Mouse (Mus musculus) intestine, embryonic 14.5 days (tissue): Measurements from ENCODE around the gene Anxa6. TPM values are rescaled to one million over a fixed set of nuclear protein-coding genes. Genes with fewer than 3 reads are reported as not detected.

Experiments
- ATAC-seq: fragments of 200-750 bp; cut with Nextera tagmentation; replicated peaks from 2 replicates; pipeline ENCODE4 v1.8.0; 2017; ENCODE audit warnings: low read depth, moderate number of reproducible peaks, moderate TSS enrichment, moderate library complexity; ENCODE audit not compliant: low FRiP score, low TSS enrichment
- DNase-seq: peaks from one replicate; pipeline ENCODE4 v3.0.0-alpha.2; 2018; ENCODE audit warnings: low spot score
- H3K27ac ChIP-seq: fragments of 300-500 bp; sonication (generic); 2 replicates; pipeline ENCODE4 v1.5.1; 2014; ENCODE audit warnings: low read depth, mild to moderate bottlenecking, control low read depth
- H3K27me3 ChIP-seq: fragments of 300-500 bp; sonication (generic); replicated peaks from 2 replicates; pipeline ENCODE4 v1.6.1; 2014; ENCODE audit warnings: low read length, control low read depth; ENCODE audit not compliant: control insufficient read depth, insufficient read depth
- H3K36me3 ChIP-seq: fragments of 300-500 bp; sonication (generic); 2 replicates; pipeline ENCODE4 v1.6.1; 2014; ENCODE audit warnings: low read length, control low read depth; ENCODE audit not compliant: control insufficient read depth, insufficient read depth
- H3K4me1 ChIP-seq: fragments of 300-500 bp; sonication (generic); replicated peaks from 2 replicates; pipeline ENCODE4 v1.6.1; 2014; ENCODE audit warnings: low read length, control low read depth, mixed read lengths; ENCODE audit not compliant: control insufficient read depth, insufficient read depth
- H3K4me2 ChIP-seq: fragments of 300-500 bp; sonication (generic); 2 replicates; pipeline ENCODE4 v1.6.1; 2014; ENCODE audit warnings: low read length
- H3K4me3 ChIP-seq: fragments of 300-500 bp; sonication (generic); 2 replicates; pipeline ENCODE4 v1.5.1; 2014; ENCODE audit warnings: low read depth, low read length, control low read depth, mixed read lengths
- H3K9ac ChIP-seq: fragments of 300-500 bp; sonication (generic); 2 replicates; pipeline ENCODE4 v1.6.1; 2014; ENCODE audit warnings: mild to moderate bottlenecking, low read length
- H3K9me3 ChIP-seq: fragments of 300-500 bp; sonication (generic); 2 replicates; pipeline ENCODE4 v1.6.1; 2016; ENCODE audit warnings: low read length, control low read depth; ENCODE audit not compliant: control insufficient read depth
- WGBS: fragments of 180-500 bp; shearing (Covaris S2); extraction: QIAGEN DNeasy Blood & Tissue Kit; methylation state at CpG from one replicate; pipeline ENCODE4 v1.1.7; 2014; 5-methylcytosine and 5-hydroxymethylcytosine counted together
- polyA plus RNA-seq: library from polyadenylated mRNA; unstranded; fragments of >200 nt; fragmentation: Nextera tagmentation; extraction: Ambion mirVana; gene quantifications from 2 replicates; pipeline ENCODE4 v1.2.1, GENCODE M21; 2014

Anxa6 gene
- polyA plus RNA-seq, 1 experiment from 2014 or later = 327 TPM

DNA sequence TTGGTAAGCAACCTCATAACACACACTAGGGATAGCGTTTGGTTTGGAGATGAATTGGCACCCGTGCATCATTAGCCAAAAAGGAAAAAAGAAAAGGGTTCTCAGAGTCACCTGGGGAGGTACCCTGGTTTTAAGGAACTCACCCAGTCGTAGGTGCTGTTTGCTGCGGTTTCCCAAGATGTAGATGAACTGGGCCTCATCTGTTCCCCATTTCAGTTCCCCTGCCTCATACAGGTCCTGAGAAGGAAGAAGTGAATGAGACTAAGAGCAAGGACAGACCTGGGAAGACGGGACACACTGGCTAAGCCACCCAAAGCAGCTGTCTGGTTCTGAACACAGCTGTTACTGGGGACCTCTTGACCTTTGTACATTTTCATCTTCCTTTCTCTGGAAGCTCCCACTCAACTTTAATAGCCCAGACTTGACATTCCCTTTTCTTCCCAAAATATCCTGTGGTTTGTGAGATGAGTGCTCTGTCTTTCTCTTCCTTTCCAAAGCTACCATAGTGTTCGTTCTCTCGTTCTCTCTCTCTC lies 28.2 kb downstream of the Anxa6 start:
- 85% methylated on average over 7 of the region's 7 CpGs for WGBS
- Histone ChIP-seq H3K9ac (no peak overlapping the region), H3K36me3 (peaks cover 96% of the 10 kb centered on the region)

DNA sequence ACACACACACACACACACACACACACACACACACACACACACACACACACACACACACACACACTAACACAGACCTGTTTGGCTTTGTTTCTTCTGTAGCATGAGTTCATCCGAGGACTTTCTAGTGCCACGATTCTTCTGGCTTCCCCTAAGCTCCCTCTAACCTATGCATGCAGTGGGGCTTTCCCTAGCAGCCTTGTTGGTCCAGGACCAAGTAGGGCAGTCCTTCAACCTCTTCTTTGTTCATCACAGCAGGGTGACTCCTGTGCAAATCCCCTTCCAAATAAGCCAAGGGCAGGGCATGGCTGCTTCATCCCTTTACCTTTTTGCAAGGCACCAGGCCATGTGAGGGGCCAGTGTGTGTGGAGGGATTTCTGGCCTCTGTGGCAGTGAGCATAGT lies 34.5 kb downstream of the Anxa6 start:
- no peak overlapping the region for H3K4me3 ChIP-seq
- H3K4me1 ChIP-seq = no peaks in the 10 kb centered on the region
- peaks cover 90% of the 10 kb centered on the region for H3K36me3 ChIP-seq
- no peak overlapping the region for H3K4me2 ChIP-seq
- ATAC-seq (no peak), DNase-seq (no peak)
- H3K27ac ChIP-seq = no peak overlapping the region
- H3K9ac ChIP-seq = no peak overlapping the region
- H3K9me3 ChIP-seq = peaks cover 7% of the 10 kb centered on the region
- H3K27me3 ChIP-seq = no peaks in the 10 kb centered on the region
- WGBS = 46% methylated on average over 2 of the region's 2 CpGs

More for the DNA sequence above, 28.2 kb downstream of the Anxa6 start:
- no peak for DNase-seq
- H3K9me3 ChIP-seq = peaks cover 7% of the 10 kb centered on the region
- no peak overlapping the region for H3K4me3 ChIP-seq
- no peak overlapping the region for H3K27ac ChIP-seq
- H3K27me3 ChIP-seq = no peaks in the 10 kb centered on the region
- no peak for ATAC-seq
- H3K4me1 ChIP-seq = no peaks in the 10 kb centered on the region
- H3K4me2 ChIP-seq = no peak overlapping the region

DNA sequence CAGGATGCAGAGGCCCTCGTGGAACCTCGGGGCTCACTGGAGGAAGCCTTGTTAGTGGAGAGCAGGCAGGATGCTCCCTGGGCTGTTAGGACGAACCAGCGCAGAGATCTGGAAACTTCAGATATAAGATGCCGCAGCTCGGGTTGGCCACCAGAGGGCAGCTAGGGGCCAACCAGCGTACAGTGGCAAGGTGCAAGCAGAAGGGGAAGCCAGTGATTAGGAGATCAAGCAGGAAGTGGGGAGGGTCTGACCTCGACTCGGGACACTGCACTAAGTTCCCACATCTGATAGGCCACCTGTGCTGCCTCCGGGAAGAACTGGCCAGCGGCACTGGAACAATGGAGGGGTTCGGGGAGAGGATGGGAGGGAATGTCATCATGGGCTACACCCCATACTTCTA lies 35.0 kb downstream of the Anxa6 start:
- DNase-seq (peak; percentile 68), ATAC-seq (peak; percentile 76; the same call in 1 of the 2 replicates)
- peaks cover 7% of the 10 kb centered on the region for H3K9me3 ChIP-seq
- no peak overlapping the region for H3K27ac ChIP-seq
- no peak overlapping the region for H3K4me3 ChIP-seq
- no peaks in the 10 kb centered on the region for H3K27me3 ChIP-seq
- peaks cover 90% of the 10 kb centered on the region for H3K36me3 ChIP-seq
- WGBS = 8% methylated on average over 12 of the region's 12 CpGs
- no peaks in the 10 kb centered on the region for H3K4me1 ChIP-seq
- no peak overlapping the region for H3K4me2 ChIP-seq
- no peak overlapping the region for H3K9ac ChIP-seq

DNA sequence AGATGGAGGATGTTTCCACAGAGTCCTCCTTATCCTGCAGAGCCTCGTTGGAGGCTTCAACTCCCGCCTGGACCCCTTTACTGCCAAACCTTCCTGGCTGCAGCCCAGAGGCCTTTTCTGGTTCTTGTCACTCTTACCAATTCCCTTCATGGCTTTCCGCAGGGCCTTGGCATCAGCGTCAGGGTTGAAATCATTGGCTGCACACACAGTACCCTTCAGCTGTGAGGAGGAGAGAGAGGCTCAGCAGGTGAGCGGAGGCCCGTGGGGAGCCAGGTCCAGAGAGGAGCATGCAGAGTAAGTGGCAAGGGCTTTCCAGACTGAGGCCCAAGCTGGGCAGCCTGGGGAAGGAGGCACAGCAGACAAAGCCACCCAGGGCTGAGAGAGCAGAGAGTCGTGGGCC lies 37.1 kb downstream of the Anxa6 start:
- Histone ChIP-seq H3K36me3 (peaks cover 90% of the 10 kb centered on the region), H3K27me3 (no peaks in the 10 kb centered on the region), H3K4me2 (no peak overlapping the region), H3K4me1 (no peaks in the 10 kb centered on the region), H3K4me3 (no peak overlapping the region), H3K9ac (no peak overlapping the region), H3K9me3 (peaks cover 4% of the 10 kb centered on the region), H3K27ac (no peak overlapping the region)
- DNase-seq (no peak), ATAC-seq (no peak)
- 73% methylated on average over 7 of the region's 7 CpGs for WGBS

DNA sequence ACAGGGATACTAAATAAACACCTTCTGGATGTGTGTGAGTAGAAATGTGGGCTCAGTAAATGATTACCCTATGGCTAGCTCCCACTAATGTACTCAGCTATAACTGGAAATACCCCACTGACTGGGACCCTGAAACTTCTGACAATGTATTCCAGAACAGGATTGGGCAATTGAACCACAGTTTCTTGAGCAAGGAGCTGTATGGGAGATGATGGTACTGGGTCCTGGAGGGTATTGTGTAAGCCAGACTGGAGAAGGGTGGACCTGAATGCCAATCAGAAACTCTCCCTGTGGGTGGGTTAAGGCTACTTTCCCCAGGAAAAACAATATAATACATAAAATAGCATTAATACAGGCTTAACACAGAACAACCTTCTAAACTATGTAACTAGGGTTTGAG lies 43.3 kb downstream of the Anxa6 start:
- no peaks in the 10 kb centered on the region for H3K9me3 ChIP-seq
- no peak overlapping the region for H3K4me2 ChIP-seq
- 0 out of 2 replicates have a peak, but pooled peaks cover 4% of the 10 kb centered on the region for H3K4me1 ChIP-seq
- peaks cover 95% of the 10 kb centered on the region for H3K36me3 ChIP-seq
- no peak overlapping the region for H3K4me3 ChIP-seq
- H3K27ac ChIP-seq = no peak overlapping the region
- no peaks in the 10 kb centered on the region for H3K27me3 ChIP-seq
- ATAC-seq (no peak), DNase-seq (no peak)
- H3K9ac ChIP-seq = no peak overlapping the region

DNA sequence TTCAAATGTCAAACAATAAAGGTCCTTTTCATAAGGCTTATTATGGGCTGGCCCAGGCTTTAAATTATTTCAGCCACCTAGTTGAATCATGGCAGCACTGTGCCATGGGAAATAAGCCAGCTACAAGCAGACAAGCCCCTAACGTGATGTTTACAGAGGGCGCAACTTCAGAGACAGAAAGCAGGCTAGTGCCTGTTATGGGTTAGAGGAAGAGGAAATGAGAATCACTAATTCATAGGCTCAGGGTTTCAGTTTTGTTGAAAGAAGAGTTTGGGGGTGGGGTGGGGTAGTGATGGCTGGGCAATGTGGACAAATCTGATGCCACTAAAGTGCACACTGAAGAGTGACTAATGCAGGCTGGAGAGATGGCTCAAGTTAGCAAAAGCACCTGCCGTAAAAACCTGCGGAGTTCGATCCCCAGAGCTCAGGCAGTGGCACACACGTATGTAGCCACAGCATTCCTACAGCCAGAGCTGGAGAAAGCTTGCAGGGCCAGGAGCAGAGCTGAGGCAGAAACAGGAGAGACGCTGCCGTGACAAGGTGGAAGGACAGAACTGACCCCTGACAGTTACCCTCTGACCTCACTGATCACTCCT lies 44.4 kb downstream of the Anxa6 start:
- Histone ChIP-seq H3K27ac (no peak overlapping the region), H3K4me1 (0 out of 2 replicates have a peak, but pooled peaks cover 4% of the 10 kb centered on the region), H3K9me3 (no peaks in the 10 kb centered on the region), H3K4me3 (no peak overlapping the region), H3K4me2 (no peak overlapping the region), H3K27me3 (no peaks in the 10 kb centered on the region), H3K9ac (no peak overlapping the region), H3K36me3 (peaks cover 95% of the 10 kb centered on the region)
- DNase-seq (no peak), ATAC-seq (no peak)
- 62% methylated on average over 8 of the region's 8 CpGs for WGBS

DNA sequence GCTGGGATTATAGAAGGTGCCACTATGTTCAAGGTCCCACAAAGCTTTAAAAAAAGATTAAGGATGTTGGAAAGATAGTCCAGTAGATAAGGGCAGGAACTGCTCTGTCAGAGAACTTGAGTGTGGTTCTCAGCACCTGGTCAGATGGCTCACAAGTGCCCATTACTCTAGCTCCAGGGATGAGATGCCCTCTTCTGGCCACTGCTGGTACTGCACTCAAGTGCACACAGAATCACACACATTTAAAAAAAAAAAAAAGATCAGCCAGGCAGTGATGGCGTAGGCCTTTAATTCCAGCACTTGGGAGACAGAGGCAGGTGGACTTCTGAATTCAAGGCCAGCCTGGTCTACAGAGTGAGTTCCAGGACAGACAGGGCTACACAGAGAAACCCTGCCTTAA lies 45.3 kb downstream of the Anxa6 start:
- no peak overlapping the region for H3K9ac ChIP-seq
- H3K27ac ChIP-seq = no peak overlapping the region
- DNase-seq (peak; percentile 76), ATAC-seq (no peak)
- 0 out of 2 replicates have a peak, but pooled peaks cover 4% of the 10 kb centered on the region for H3K4me1 ChIP-seq
- H3K27me3 ChIP-seq = no peaks in the 10 kb centered on the region
- WGBS = 88% methylated on average over 1 of the region's 1 CpGs
- H3K9me3 ChIP-seq = no peaks in the 10 kb centered on the region
- no peak overlapping the region for H3K4me2 ChIP-seq
- peaks cover 95% of the 10 kb centered on the region for H3K36me3 ChIP-seq
- H3K4me3 ChIP-seq = no peak overlapping the region

DNA sequence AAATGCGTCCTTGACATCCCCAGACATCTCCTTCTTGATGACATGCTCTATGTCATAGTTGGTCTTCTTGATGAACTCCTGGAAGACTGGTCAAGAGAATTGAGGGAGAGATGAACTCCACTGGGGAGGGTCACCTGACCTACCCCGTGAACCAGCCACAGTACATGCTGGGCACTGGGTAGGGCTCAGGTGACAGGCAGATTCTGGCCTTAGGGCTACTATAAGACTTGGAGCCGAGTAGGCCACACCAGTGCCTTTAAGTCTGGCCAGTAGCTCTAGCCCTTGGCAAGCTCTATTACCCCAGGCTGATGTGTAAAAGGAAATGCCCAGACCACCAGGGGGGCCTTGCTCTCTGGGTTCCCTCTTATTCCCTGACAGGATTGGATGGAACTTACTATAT lies 48.2 kb downstream of the Anxa6 start:
- Histone ChIP-seq H3K4me2 (no peak overlapping the region), H3K36me3 (peaks cover 99% of the 10 kb centered on the region), H3K9me3 (no peaks in the 10 kb centered on the region; the same call in 1 of the 2 replicates), H3K4me3 (no peak overlapping the region), H3K4me1 (0 out of 2 replicates have a peak, but pooled peaks cover 4% of the 10 kb centered on the region), H3K27ac (no peak overlapping the region), H3K9ac (no peak overlapping the region), H3K27me3 (no peaks in the 10 kb centered on the region)
- no peak for ATAC-seq
- no peak for DNase-seq
- 75% methylated on average over 3 of the region's 3 CpGs for whole genome bisulfite sequencing

DNA sequence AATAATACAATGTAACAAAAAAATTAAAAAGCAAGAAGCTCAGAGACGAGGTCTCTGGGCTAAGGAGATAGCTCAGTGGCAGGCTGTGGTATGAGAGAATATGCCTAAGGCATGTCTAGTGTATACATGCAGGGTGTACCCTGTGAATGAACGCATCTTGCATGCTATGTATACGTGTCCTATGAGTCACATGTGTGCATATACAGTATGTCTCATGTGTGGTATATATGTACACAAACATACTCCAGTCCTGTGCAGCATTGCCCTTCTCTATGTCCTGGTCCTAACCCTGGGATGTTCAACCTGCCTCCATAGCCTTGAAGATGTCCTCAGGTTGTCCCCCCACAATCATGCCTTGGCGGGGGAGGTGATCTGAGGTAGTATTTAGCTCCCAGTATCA lies 48.7 kb downstream of the Anxa6 start:
- Histone ChIP-seq H3K4me3 (no peak overlapping the region), H3K27ac (no peak overlapping the region), H3K27me3 (no peaks in the 10 kb centered on the region), H3K9ac (no peak overlapping the region), H3K4me1 (0 out of 2 replicates have a peak, but pooled peaks cover 4% of the 10 kb centered on the region), H3K36me3 (peaks cover 99% of the 10 kb centered on the region), H3K4me2 (no peak overlapping the region), H3K9me3 (no peaks in the 10 kb centered on the region; the same call in 1 of the 2 replicates)
- 61% methylated on average over 4 of the region's 4 CpGs for WGBS
- DNase-seq (no peak), ATAC-seq (peak; percentile 12; the same call in 1 of the 2 replicates)
